In genomic region chr9:55542366-55543325, GRCm38 (mm10) we compare ENCODE assay signal across 8 mouse cellular contexts. TPM values are rescaled to one million over a fixed set of nuclear protein-coding genes. Genes with fewer than 3 reads are reported as not detected.
DNase-seq lines count a peak whose midpoint lies in the region; ATAC-seq and TF ChIP-seq lines count a peak whose summit lies in the region.

No protein-coding gene starts in this region.

- no peaks in the 10 kb centered on the region for H3K36me3 ChIP-seq in forebrain, embryonic 12.5 days (replicated peaks)
- no peaks in the 10 kb centered on the region for H3K36me3 ChIP-seq in intestine, postnatal 0 days (ENCODE audit: control insufficient read depth, insufficient read depth)
- H3K36me3 ChIP-seq in midbrain, embryonic 15.5 days (replicated peaks): no peaks in the 10 kb centered on the region

- H3K4me1 ChIP-seq in forebrain, embryonic 12.5 days: peaks cover 58% of the 10 kb centered on the region
- peaks cover 2% of the 10 kb centered on the region; the same call in 1 of the 2 replicates for H3K4me1 ChIP-seq in intestine, postnatal 0 days (replicated peaks; ENCODE audit: control insufficient read depth, insufficient read depth, low read length)
- H3K4me1 ChIP-seq in midbrain, embryonic 15.5 days: peaks cover 44% of the 10 kb centered on the region

- ATAC-seq in forebrain, embryonic 12.5 days (ENCODE audit: low FRiP score): no peak
- ATAC-seq in intestine, postnatal 0 days: no peak
- no peak for ATAC-seq in midbrain, embryonic 15.5 days (replicated peaks)
- ATAC-seq in megakaryocyte-erythroid progenitor cell, adult 5-6 weeks (replicated peaks; ENCODE audit: low FRiP score, low TSS enrichment, poor library complexity, severe bottlenecking): no peak

- no peaks in the 10 kb centered on the region for H3K9me3 ChIP-seq in forebrain, embryonic 12.5 days
- no peaks in the 10 kb centered on the region for H3K9me3 ChIP-seq in intestine, postnatal 0 days (ENCODE audit: control insufficient read depth)
- no peaks in the 10 kb centered on the region for H3K9me3 ChIP-seq in midbrain, embryonic 15.5 days

- H3K4me2 ChIP-seq in forebrain, embryonic 12.5 days: peak overlapping the region; percentile 74
- peak overlapping the region; percentile 64 for H3K4me2 ChIP-seq in intestine, postnatal 0 days (replicated peaks; ENCODE audit: low read depth)
- peak overlapping the region; percentile 66 for H3K4me2 ChIP-seq in midbrain, embryonic 15.5 days

- peak overlapping the region; percentile 40 for H3K4me3 ChIP-seq in forebrain, embryonic 12.5 days (replicated peaks)
- peak overlapping the region; percentile 50 for H3K4me3 ChIP-seq in intestine, postnatal 0 days (ENCODE audit: low read depth, low read length)
- peak overlapping the region; percentile 37 for H3K4me3 ChIP-seq in midbrain, embryonic 15.5 days

- peaks cover 96% of the 10 kb centered on the region for H3K27me3 ChIP-seq in forebrain, embryonic 12.5 days
- peaks cover 77% of the 10 kb centered on the region for H3K27me3 ChIP-seq in intestine, postnatal 0 days (replicated peaks; ENCODE audit: control insufficient read depth, insufficient read depth, low read length)
- peaks cover 70% of the 10 kb centered on the region for H3K27me3 ChIP-seq in midbrain, embryonic 15.5 days (replicated peaks)

- 1% methylated on average over 59 of the region's 59 CpGs for WGBS in forebrain, embryonic 12.5 days
- 5% methylated on average over 59 of the region's 59 CpGs for WGBS in intestine, postnatal 0 days
- 2% methylated on average over 57 of the region's 59 CpGs for WGBS in midbrain, embryonic 15.5 days

- DNase-seq in ovary, postnatal 36 days (ENCODE audit: low spot score): peak; percentile 13
- no peak for DNase-seq in ovary, adult 18-20 months (ENCODE audit: low spot score)
- no peak for DNase-seq in right cerebral cortex, postnatal 25 days
- DNase-seq in gastrocnemius, postnatal 4 days (ENCODE audit: low spot score in 2 of 2): no peak

- no peak for TF ChIP-seq CTCF in intestine, postnatal 0 days (IDR thresholded peaks at IDR 0.05; ENCODE audit: low read depth)

- no peak overlapping the region for H3K27ac ChIP-seq in forebrain, embryonic 12.5 days
- no peak overlapping the region for H3K27ac ChIP-seq in intestine, postnatal 0 days (ENCODE audit: low read depth, low read length)
- no peak overlapping the region for H3K27ac ChIP-seq in midbrain, embryonic 15.5 days

- 0 out of 2 replicates have a peak overlapping the region, but pooled peaks have one; percentile 42 for H3K9ac ChIP-seq in forebrain, embryonic 12.5 days
- H3K9ac ChIP-seq in intestine, postnatal 0 days (ENCODE audit: low read depth, low read length): peak overlapping the region; percentile 37; the same call in 1 of the 2 replicates
- H3K9ac ChIP-seq in midbrain, embryonic 15.5 days: no peak overlapping the region

RNA-seq across cellular contexts. Expression of gene Isl2, which starts 4.2 kb away (rescaled TPM):
- 0.68 and 0.73 TPM in 2 replicates for polyA plus RNA-seq in forebrain, embryonic 12.5 days (2016; fragmentation: Nextera tagmentation; extraction: Ambion mirVana)
- polyA plus RNA-seq in intestine, postnatal 0 days (2015; fragmentation: Nextera tagmentation; extraction: Ambion mirVana): 1.4 TPM in 2 replicates
- 2.0 and 3.5 TPM in 2 replicates for polyA plus RNA-seq in midbrain, embryonic 15.5 days (2015; fragmentation: Nextera tagmentation; extraction: Ambion mirVana)
- total RNA-seq in megakaryocyte-erythroid progenitor cell, adult 5-6 weeks (2014; fragmentation: Nextera tagmentation): not detected in 2 replicates
- not detected in 2 replicates for total RNA-seq in megakaryocyte-erythroid progenitor cell, adult 5-6 weeks (2017)
- total RNA-seq in gastrocnemius, postnatal 4 days (2021): not detected

RNA-seq across cellular contexts. Expression of gene Etfa, which starts 30.6 kb away (rescaled TPM):
- polyA plus RNA-seq in forebrain, embryonic 12.5 days (2016; fragmentation: Nextera tagmentation; extraction: Ambion mirVana): 136 and 139 TPM in 2 replicates
- polyA plus RNA-seq in intestine, postnatal 0 days (2015; fragmentation: Nextera tagmentation; extraction: Ambion mirVana): 331 and 336 TPM in 2 replicates
- polyA plus RNA-seq in midbrain, embryonic 15.5 days (2015; fragmentation: Nextera tagmentation; extraction: Ambion mirVana): 71.4 and 81.8 TPM in 2 replicates
- total RNA-seq in megakaryocyte-erythroid progenitor cell, adult 5-6 weeks (2014; fragmentation: Nextera tagmentation): 115 and 121 TPM in 2 replicates
- total RNA-seq in megakaryocyte-erythroid progenitor cell, adult 5-6 weeks (2017): 72.0 and 72.8 TPM in 2 replicates
- 100 to 1,000 TPM; 212 to 213 TPM for total RNA-seq in gastrocnemius, postnatal 4 days (2021)
